Mouse (Mus musculus): Measurements from ENCODE around the gene Nrxn3. TPM values are rescaled to one million over a fixed set of nuclear protein-coding genes. Genes with fewer than 3 reads are reported as not detected.

Nrxn3 gene
- polyA plus RNA-seq, 1 experiment from 2014 or later: 88.1 TPM

GRCm38 (mm10) chr12:89918138-89918829 lies 1195.6 kb downstream of the Nrxn3 start:
- Histone ChIP-seq H3K4me2 (replicated peaks) (no peak overlapping the region), H3K9me3 (no peaks in the 10 kb centered on the region), H3K4me1 (replicated peaks) (peaks cover 13% of the 10 kb centered on the region; the same call in 1 of the 2 replicates), H3K9ac (replicated peaks) (no peak overlapping the region), H3K36me3 (no peaks in the 10 kb centered on the region), H3K4me3 (replicated peaks) (no peak overlapping the region), H3K27ac (peak overlapping the region; percentile 84), H3K27me3 (no peaks in the 10 kb centered on the region)
- peak; percentile 82 for ATAC-seq
- 59% methylated on average over 8 of the region's 8 CpGs for WGBS

GRCm38 (mm10) chr12:89932338-89932737 lies 1209.7 kb downstream of the Nrxn3 start:
- Histone ChIP-seq H3K27ac (no peak overlapping the region), H3K27me3 (no peaks in the 10 kb centered on the region), H3K4me3 (replicated peaks) (no peak overlapping the region), H3K36me3 (no peaks in the 10 kb centered on the region), H3K9ac (replicated peaks) (no peak overlapping the region), H3K4me2 (replicated peaks) (no peak overlapping the region), H3K9me3 (no peaks in the 10 kb centered on the region), H3K4me1 (replicated peaks) (0 out of 2 replicates have a peak, but pooled peaks cover 3% of the 10 kb centered on the region)
- no peak for ATAC-seq
- 86% methylated on average over 1 of the region's 1 CpGs for WGBS

- Histone ChIP-seq H3K9ac (replicated peaks) (no peak overlapping the region), H3K36me3 (no peaks in the 10 kb centered on the region), H3K27me3 (no peaks in the 10 kb centered on the region), H3K27ac (no peak overlapping the region), H3K9me3 (no peaks in the 10 kb centered on the region), H3K4me2 (replicated peaks) (no peak overlapping the region), H3K4me1 (replicated peaks) (0 out of 2 replicates have a peak, but pooled peaks cover 3% of the 10 kb centered on the region), H3K4me3 (replicated peaks) (no peak overlapping the region)
- WGBS: 89% methylated on average over 5 of the region's 5 CpGs
- ATAC-seq: no peak
Observed at GRCm38 (mm10) chr12:89933630-89934029, 1211.0 kb downstream of the Nrxn3 start.

GRCm38 (mm10) chr12:89940746-89941145 lies 1218.1 kb downstream of the Nrxn3 start:
- Histone ChIP-seq H3K9ac (replicated peaks) (no peak overlapping the region), H3K27me3 (no peaks in the 10 kb centered on the region), H3K36me3 (no peaks in the 10 kb centered on the region), H3K27ac (no peak overlapping the region), H3K4me1 (replicated peaks) (no peaks in the 10 kb centered on the region), H3K4me2 (replicated peaks) (no peak overlapping the region), H3K9me3 (no peaks in the 10 kb centered on the region), H3K4me3 (replicated peaks) (no peak overlapping the region)
- no peak for ATAC-seq
- WGBS: 87% methylated on average over 2 of the region's 2 CpGs

DNA sequence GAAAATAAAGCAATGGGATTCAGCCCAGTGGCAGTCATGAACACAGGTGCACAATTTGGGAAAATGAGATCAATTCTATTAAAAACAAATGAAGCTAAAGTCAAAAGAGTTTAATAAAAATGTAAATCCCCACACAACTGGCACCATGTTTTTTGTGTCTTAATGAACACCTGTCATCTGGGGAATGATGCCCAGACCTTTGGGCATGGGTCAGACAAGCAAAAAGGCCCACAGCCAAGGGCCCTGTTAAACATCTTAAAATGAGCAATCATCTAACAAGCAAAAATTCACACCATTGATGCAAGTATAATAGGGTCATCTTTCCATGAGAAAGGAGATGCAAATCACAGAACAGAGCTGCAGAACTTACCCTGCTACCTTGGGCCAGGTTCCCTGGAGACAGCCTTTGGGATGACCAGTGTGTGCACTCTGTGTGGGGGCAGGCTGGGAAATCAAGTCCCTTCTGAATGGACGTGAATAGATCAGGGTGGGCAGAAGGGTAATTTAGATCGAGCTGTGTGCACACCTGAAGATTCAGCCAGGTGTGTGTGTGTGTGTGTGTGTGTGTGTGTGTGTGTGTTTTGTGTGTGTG lies 1223.3 kb downstream of the Nrxn3 start:
- no peaks in the 10 kb centered on the region for H3K36me3 ChIP-seq
- no peak overlapping the region for H3K9ac ChIP-seq (replicated peaks)
- H3K4me3 ChIP-seq (replicated peaks): no peak overlapping the region
- no peaks in the 10 kb centered on the region for H3K9me3 ChIP-seq
- no peaks in the 10 kb centered on the region for H3K4me1 ChIP-seq (replicated peaks)
- H3K4me2 ChIP-seq (replicated peaks): no peak overlapping the region
- no peaks in the 10 kb centered on the region for H3K27me3 ChIP-seq
- no peak for ATAC-seq
- H3K27ac ChIP-seq: no peak overlapping the region
- WGBS: 78% methylated on average over 2 of the region's 2 CpGs

- ATAC-seq: no peak
- Histone ChIP-seq H3K4me3 (replicated peaks) (no peak overlapping the region), H3K4me1 (replicated peaks) (no peaks in the 10 kb centered on the region), H3K4me2 (replicated peaks) (no peak overlapping the region), H3K27me3 (no peaks in the 10 kb centered on the region), H3K36me3 (no peaks in the 10 kb centered on the region), H3K9ac (replicated peaks) (no peak overlapping the region), H3K27ac (no peak overlapping the region), H3K9me3 (no peaks in the 10 kb centered on the region)
- WGBS: 72% methylated on average over 5 of the region's 5 CpGs
Observed at GRCm38 (mm10) chr12:89946522-89946921, 1223.8 kb downstream of the Nrxn3 start.

DNA sequence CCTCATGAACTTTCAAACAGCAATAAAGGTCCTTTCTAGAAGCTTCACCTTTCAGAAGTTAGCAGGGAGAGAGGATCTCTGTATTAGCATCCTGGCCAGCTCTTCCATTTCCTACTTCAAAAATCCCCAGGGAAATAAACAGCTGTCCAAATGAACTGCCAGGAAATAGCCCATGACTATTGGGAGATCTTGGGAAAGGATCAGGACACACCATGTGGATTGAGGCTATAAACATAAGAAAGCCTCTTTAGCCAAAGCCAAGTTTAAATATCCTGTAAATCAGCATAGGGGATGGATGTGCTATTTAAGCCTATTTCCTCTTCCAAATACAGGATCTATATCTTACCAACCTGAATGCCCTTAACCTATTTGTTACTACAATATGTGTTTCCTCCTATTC lies 1230.6 kb downstream of the Nrxn3 start:
- Histone ChIP-seq H3K9me3 (no peaks in the 10 kb centered on the region), H3K36me3 (no peaks in the 10 kb centered on the region), H3K27ac (no peak overlapping the region), H3K9ac (replicated peaks) (no peak overlapping the region), H3K4me2 (replicated peaks) (no peak overlapping the region), H3K4me1 (replicated peaks) (0 out of 2 replicates have a peak, but pooled peaks cover 6% of the 10 kb centered on the region), H3K27me3 (no peaks in the 10 kb centered on the region), H3K4me3 (replicated peaks) (no peak overlapping the region)
- ATAC-seq: no peak

GRCm38 (mm10) chr12:89953649-89954048 lies 1231.0 kb downstream of the Nrxn3 start:
- H3K4me2 ChIP-seq (replicated peaks): no peak overlapping the region
- 75% methylated on average over 3 of the region's 3 CpGs for WGBS
- H3K27me3 ChIP-seq: no peaks in the 10 kb centered on the region
- no peak overlapping the region for H3K9ac ChIP-seq (replicated peaks)
- H3K4me3 ChIP-seq (replicated peaks): no peak overlapping the region
- no peak overlapping the region for H3K27ac ChIP-seq
- H3K9me3 ChIP-seq: no peaks in the 10 kb centered on the region
- H3K4me1 ChIP-seq (replicated peaks): 0 out of 2 replicates have a peak, but pooled peaks cover 6% of the 10 kb centered on the region
- no peak for ATAC-seq
- H3K36me3 ChIP-seq: no peaks in the 10 kb centered on the region

DNA sequence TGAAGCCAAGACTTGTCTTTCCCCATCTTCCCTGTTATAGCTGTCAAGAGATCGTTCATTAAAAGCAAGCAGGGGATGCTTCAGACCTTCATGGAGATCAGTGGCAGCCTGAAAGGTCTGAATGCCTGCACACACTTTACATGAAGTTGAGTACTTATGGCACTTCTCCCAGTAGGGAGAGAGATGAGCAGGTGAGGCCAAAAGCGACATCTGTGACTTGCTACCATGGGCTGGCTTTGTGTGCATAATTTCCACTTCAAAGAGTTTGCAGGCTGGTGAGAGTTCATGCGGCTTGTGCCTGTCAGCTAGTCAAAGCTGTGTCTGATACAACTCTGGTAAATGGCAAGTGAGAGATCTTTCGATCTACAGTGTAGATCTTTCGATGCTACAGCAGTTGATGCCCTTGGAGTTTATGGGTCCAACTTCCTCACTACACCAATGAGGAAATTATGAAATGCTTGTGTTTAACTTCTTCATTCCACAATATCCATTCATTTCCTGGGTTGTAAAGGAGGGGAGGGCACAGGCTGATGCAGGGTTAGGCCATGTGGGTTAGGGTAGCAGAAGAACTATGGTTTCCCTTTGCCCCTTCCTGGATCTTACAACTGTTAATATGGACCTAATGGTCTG lies 1231.9 kb downstream of the Nrxn3 start:
- H3K27ac ChIP-seq: no peak overlapping the region
- H3K9me3 ChIP-seq: no peaks in the 10 kb centered on the region
- no peaks in the 10 kb centered on the region for H3K36me3 ChIP-seq
- 68% methylated on average over 5 of the region's 5 CpGs for WGBS
- H3K9ac ChIP-seq (replicated peaks): no peak overlapping the region
- H3K4me1 ChIP-seq (replicated peaks): 0 out of 2 replicates have a peak, but pooled peaks cover 6% of the 10 kb centered on the region
- no peak for ATAC-seq
- no peaks in the 10 kb centered on the region for H3K27me3 ChIP-seq
- no peak overlapping the region for H3K4me2 ChIP-seq (replicated peaks)
- no peak overlapping the region for H3K4me3 ChIP-seq (replicated peaks)

- H3K9ac ChIP-seq (replicated peaks): no peak overlapping the region
- no peaks in the 10 kb centered on the region for H3K27me3 ChIP-seq
- H3K4me3 ChIP-seq (replicated peaks): no peak overlapping the region
- 53% methylated on average over 1 of the region's 1 CpGs for WGBS
- H3K4me2 ChIP-seq (replicated peaks): no peak overlapping the region
- no peak for ATAC-seq
- no peak overlapping the region for H3K27ac ChIP-seq
- no peaks in the 10 kb centered on the region for H3K9me3 ChIP-seq
- H3K4me1 ChIP-seq (replicated peaks): no peaks in the 10 kb centered on the region
- no peaks in the 10 kb centered on the region for H3K36me3 ChIP-seq
Observed at GRCm38 (mm10) chr12:89963073-89963472, 1240.4 kb downstream of the Nrxn3 start.

DNA sequence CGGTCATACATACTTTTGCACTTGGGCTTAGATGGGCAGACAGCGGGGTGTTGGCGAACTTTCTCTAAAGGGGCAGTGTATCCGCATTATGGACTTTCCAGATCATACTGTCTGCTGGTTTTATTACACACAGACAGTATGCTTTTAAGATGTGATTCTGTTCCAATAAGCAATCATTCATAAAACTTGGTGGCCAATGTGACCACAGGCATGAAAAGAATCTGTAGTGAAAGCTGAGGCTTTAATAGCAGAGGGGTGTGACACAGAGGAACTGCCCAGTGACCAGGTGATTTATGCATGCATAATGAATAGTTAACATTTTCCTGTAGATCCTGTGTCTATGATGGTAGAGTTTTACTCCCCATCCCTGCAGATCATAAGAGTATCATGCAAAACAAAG lies 1254.0 kb downstream of the Nrxn3 start:
- no peaks in the 10 kb centered on the region for H3K9me3 ChIP-seq
- H3K36me3 ChIP-seq: no peaks in the 10 kb centered on the region
- H3K27ac ChIP-seq: no peak overlapping the region
- no peak overlapping the region for H3K4me3 ChIP-seq (replicated peaks)
- no peaks in the 10 kb centered on the region for H3K4me1 ChIP-seq (replicated peaks)
- H3K4me2 ChIP-seq (replicated peaks): no peak overlapping the region
- WGBS: 98% methylated on average over 4 of the region's 4 CpGs
- no peak overlapping the region for H3K9ac ChIP-seq (replicated peaks)
- no peak for ATAC-seq
- no peaks in the 10 kb centered on the region for H3K27me3 ChIP-seq

- H3K4me3 ChIP-seq (replicated peaks): no peak overlapping the region
- peaks cover 4% of the 10 kb centered on the region; the same call in 1 of the 2 replicates for H3K4me1 ChIP-seq (replicated peaks)
- H3K9me3 ChIP-seq: no peaks in the 10 kb centered on the region
- H3K9ac ChIP-seq (replicated peaks): no peak overlapping the region
- no peak overlapping the region for H3K4me2 ChIP-seq (replicated peaks)
- H3K36me3 ChIP-seq: no peaks in the 10 kb centered on the region
- H3K27me3 ChIP-seq: no peaks in the 10 kb centered on the region
- H3K27ac ChIP-seq: no peak overlapping the region
- WGBS: 83% methylated on average over 5 of the region's 5 CpGs
- ATAC-seq: no peak
Observed at GRCm38 (mm10) chr12:89977479-89977878, 1254.8 kb downstream of the Nrxn3 start.
